Mouse (Mus musculus) Muller cell, postnatal 12 days (primary cell): Measurements from ENCODE around the gene Palm2.

ENCODE experiments used
- DNase-seq: peaks from one replicate; pipeline ENCODE4 v3.0.0-alpha.2; 2015; ENCODE audit errors: inconsistent ontology term

Palm2 gene

DNA sequence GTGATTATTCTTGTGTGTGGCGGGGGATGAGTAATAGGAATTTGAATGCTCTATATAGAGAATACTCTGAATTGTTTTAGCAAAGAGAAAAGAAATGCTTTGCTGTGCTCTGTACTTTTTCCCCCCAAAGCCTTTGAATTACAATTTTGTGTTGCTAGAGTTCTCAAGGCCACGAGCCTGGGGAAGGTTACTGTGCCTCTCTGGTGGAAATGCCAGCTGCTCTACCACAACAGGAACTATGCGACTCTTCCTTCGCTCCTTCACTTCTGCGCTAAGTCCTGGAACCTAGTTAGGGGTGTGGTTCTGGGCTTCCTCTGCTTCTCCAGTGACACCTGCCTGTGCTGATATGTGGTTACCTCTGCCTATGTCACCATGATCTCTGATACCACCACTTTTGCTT lies 178.7 kb downstream of the Palm2 start:
- no peak for DNase-seq

DNA sequence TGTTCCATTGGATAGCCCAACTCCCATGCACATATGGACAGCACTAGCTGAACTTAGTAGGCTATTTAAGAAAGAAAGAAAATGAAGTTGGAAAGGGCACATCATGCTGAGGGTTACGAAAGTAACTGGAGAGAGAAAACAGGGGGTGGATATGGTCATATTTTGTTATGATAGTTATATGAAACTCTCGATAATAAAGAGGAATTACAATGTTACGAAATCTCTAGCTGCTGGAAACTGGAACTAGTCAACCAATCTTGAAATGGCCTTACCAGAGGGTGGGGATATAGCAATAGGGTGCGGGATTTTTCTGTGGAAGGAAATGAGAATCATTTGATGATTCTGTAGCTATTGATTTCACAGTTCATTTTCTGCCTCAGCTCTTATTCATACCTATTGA lies 180.6 kb downstream of the Palm2 start:
- no peak for DNase-seq

DNA sequence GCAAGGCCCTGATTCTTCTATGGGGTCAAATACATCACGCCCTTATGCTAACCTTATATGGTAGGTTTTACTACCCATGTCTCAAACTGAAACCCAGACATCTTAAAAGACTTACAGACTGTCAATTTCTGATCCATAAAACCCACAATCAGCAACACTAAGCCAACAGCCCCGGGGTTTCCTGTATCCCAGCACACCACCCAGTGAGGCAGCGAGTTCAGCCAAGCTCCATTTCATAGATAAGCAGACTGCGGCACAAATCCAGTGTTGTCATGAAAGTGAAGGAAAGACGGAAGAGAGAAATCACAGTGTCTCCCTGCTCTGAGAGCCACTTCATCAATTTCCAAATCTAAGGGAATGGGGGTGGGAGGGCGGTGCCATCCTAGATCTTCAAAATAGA lies 184.7 kb downstream of the Palm2 start:
- DNase-seq: no peak

DNA sequence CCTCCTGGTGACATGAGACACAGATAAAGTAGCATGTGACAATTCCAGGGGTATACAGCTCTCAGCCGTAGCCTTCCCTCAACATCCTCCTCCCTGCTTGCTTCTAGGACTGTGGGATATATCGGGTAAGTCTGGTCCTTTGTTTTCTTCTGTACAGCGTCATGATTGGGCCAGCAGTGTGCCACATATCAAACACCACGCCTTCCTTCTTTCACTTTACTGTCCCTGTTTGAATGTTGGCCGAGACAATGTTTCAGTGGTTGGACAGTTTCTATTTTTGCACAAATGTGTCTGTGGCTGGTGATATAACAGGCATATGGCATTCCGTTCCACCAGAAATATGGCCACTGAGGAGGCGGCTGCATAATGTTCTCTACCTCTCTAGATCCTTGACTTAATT lies 188.8 kb downstream of the Palm2 start:
- no peak for DNase-seq

DNA sequence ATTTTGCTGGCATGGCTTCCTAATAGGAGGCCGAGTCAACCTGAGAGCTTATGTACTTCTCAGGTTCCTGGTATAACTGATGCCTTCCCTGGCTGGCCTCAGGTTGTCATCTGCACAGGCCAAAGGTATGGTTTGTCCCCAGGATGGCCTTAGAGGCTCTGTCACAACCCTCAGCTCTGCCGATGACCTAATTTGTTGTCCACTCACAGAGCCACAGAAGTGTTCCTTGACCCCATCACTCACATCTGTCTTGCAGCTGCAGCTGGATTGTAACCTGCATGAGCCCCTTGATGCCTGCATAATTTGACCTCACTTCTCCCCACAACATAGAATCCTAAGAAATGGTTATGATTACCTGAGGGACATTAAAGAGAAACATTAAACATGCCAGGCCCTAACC lies 190.8 kb downstream of the Palm2 start:
- no peak for DNase-seq

DNA sequence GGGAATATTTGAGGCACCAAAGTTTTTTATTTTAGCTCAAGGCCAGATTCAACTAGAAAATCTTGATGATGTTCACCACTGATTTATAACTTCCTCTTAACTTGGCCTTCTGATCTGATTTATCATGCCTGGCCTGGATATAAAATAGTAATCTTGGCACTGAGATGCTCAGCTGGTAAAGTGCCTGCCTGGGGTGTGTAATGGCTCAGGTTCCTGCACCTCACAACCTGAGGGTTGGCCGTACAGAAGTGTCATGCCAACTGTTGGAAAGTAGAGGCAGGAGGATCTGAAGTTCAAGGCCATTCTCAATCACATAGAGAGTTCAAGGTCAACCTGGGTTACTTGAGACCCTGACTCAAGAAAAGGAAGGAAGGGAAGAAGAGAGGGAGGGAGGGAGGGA lies 191.3 kb downstream of the Palm2 start:
- DNase-seq: no peak

DNA sequence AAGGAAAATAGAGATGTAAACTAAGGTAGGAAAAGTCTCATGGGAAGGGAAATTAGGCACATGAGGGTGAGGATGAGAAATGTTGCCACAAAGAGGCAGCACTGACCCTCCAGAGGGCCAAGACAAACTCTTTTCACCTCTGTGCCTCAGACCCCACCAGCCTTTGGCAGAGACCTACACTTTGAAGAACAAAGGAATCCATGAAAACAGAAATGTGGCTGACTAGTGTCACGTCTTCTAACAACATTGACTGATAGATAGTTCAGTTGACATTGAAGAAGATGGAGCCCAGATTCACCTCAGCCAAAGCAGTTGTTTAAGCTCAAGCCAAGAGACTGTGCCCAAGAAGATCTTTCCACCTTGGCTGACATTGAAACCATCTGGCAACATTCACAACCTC lies 191.7 kb downstream of the Palm2 start:
- no peak for DNase-seq

DNA sequence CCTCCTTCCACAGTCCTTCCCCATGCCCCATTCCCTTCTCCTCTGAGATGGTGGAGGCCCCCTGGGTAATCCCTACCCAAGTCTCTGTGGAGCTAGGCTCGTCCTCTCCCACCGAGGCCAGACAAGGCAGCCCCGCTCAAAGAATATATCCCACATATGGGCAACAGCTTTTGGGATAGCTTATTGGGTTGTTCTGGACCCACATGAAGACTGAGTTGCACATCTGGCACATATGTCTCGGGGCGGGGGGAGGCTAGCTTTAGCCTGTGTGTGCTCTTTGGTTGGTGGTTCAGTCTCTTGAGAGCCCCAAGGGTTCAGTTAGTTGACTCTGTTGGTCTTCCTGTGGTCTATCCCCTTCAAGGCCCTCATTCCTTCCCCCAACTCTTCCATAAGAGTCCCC lies 192.9 kb downstream of the Palm2 start:
- no peak for DNase-seq

DNA sequence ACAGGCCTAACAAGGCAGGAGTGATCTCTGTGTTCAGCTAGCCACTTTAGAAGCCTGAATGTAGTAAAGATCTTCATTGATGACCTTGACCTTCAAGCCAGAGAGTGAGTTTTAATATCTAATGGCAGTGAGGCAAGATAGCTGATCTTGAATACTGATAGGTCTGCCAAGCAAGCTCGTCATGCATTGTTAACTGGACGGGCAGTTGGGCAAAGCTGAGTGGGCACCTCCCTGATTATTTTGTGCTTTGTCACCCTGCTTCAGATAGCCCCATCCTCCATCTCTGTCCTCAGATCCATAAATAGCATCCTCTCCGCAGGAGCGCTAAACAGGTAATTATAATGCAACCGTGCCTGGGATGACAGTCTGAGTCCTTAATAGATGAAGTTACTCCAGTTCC lies 198.3 kb downstream of the Palm2 start:
- DNase-seq: no peak

DNA sequence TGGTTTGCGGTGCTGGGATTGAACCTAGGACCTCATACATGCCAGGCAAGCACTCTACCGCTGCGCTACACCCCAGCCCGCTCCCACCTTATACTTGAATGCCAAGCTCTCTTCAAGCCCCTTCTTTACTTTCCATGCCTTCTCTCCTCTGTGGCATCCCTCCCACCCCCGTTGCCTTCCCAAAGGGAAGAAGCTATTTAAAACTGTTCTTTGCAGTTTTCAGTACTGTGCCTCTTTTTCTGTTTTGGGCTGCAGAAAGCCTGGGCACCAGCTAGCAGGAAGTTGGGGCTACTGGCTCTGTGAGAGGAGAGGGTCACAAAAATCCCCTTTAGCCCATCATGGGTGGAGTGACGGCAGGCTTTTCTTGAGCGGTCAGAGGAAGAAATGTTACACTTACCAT lies 199.0 kb downstream of the Palm2 start:
- no peak for DNase-seq

DNA sequence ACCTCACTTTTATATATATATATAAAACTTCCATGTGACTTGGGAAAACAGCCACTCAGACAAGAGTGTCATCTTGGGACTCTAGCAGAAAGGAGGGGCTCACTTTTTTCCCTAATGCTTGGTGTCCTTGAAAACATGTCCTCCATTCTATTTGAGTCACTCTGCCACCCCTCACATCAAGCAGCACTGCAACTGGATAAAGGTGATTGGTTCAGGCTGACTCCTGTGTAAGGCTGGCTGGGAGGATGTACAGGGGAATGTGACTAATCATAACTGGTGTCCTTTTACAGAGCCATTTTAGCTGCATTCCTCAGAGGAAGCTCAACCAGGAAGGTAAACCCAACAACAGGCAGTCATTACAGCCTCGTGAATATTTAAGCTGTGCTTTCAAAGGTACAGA lies 200.9 kb downstream of the Palm2 start:
- DNase-seq: no peak

DNA sequence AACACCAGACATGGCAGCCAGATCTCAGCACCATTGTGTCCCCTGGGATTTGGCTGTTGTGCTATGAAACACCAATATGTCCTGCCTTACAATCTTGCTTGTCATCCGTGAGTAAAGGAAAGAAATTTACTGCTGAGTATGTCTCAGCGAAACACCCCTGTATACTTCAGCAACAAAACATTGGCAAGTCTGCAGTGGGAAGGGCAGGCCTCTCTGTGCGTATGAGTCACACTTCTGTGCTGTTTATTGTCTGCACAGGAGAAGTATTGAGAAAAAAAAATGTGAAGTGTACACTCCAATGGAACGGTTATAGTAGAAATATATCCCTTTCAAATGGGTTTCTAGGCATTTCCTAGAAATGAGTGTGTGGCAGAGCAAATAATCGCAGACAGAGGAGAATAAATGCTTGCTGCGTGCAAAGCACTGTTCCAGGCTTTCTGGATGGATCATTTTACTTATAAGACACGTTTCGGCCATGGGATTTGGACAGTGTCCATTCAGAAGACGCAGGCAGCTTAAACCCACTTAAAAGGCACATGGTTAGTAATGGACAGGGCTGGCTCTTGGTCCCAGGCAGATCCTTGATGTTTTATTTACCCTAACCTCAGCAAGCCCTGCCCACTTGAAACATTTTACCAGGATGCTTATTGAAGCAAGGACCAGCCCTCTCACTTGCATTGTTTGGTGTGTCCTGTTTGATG lies 202.9 kb downstream of the Palm2 start:
- DNase-seq: peak; percentile 30

DNA sequence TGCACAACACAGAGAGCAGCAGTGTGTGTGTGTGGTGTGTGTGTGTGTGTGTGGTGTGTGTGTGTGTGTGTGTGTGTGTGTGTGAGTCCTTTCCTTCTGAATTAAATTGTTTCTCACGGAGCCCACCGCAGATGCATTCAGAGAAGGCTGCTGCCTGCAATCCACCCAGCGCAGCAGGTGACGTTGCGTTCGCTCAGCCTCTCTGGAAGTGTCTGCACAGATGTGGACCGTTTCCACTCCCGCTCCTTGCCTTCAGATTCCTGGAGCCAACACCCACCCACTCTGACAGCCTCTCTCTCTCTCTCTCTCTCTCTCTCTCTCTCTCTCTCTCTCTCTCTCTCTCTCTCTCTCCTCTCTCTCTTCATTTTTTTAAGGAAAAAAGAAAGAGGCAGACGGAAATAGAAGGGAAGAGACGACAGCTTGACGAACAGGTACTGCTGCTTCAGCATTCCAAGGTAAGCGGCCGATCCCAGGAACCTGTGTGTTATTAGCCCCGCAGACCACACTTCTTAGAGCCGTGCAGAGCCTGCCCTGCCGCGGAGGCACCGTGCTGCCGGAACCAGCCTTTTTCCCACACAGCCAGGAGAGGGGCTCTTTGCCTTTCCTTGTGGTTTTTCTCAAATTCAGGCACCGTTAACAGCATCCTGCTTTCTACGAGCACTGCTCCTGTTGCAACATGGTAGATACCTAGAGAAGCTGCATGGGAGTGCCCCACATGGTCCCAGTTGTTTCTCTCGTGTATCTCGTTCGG lies 203.8 kb downstream of the Palm2 start:
- DNase-seq: peak; percentile 39

DNA sequence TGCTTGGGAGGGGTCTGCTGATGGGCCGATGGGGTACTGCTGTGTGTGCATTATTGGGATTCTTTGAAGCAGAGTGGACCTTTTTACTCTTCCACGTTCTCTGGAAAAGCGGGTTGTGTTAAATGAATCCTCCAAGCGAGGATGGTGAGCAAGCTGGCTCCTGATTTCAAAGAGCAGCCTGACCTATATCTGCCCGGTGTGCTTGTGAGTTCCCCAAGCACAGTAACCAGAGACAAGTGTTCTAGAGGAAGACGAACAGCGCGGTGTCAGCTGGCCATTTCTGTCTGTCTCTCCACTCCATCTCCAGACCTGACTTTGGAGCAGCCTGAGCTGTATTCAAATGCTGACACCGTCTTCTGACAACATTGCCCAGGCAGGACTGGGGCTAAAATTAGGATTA lies 204.9 kb downstream of the Palm2 start:
- no peak for DNase-seq

DNA sequence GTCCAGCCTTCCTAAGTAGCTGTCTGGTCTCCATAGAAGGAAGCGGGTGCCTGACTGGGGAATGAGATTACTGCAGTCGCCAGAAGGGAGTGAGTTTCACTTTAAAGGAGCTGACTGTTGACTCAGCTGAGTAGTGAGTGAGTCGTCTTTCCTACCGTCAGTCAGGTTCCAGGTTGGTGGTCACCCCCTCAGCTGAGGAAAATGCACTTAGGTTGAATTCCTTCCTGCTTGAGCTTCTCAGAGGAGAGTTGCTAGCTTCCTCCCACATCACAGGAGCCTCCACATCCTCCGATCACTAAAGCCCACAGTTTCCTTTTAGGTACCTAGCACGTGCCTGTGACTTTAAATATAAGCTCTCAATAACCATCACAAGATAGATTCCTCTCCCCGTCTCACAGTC lies 206.2 kb downstream of the Palm2 start:
- DNase-seq: no peak

DNA sequence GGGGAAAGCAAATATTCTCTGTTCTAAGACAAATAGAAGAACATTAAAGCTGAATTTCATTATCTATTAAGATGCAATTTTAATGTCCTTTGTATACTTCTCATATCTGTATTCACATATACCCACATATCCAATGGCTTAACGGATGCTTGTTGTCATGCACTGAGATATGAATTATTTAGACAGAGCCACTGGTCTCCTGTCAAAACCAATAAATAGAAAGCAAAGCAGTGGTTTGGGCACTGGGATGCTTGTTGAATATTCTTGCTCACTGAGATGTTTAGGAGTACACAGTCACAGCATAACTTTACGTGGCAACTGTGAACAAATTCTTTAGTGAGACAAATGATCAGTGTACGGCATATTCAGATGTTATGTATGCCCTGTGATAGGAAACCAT lies 206.9 kb downstream of the Palm2 start:
- no peak for DNase-seq

DNA sequence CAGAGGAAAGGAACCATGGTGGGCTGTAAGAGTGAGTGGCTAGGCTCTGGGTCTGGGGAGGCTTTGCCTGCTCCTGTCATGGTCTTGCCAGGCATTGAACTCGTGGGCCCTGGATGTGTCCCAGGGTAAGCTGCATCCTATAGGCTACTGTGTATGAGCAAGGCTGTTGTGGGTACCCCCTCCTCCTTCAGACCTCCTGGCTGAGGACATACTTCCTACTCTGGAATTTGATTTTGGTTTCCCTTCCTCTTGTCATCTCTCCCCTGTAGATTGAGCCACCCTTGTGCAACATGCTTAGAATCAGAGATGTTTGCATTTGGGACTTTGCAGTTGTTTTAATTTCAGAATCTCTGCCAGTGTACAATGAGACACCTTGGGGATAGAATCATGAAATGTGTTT lies 216.9 kb downstream of the Palm2 start:
- DNase-seq: no peak

DNA sequence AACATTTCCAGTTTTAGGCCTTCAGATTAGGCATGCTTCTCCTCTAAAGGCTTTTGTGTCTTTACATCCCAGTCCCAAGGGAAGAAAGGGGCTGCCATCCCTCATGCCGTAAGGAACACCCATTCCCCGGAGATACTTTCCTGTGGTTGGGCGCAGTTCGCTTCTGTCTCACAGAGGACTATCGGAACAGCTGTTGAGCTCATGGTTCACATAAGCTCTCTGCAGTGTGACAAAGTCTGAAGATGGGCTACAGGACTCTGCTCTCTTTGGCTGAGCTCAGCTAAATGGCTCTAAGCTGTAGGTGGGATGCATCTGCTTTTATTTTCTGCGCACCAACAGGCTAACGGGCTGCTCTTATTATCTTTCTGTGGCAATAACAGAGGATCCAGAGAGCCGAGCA lies 217.5 kb downstream of the Palm2 start:
- DNase-seq: no peak

DNA sequence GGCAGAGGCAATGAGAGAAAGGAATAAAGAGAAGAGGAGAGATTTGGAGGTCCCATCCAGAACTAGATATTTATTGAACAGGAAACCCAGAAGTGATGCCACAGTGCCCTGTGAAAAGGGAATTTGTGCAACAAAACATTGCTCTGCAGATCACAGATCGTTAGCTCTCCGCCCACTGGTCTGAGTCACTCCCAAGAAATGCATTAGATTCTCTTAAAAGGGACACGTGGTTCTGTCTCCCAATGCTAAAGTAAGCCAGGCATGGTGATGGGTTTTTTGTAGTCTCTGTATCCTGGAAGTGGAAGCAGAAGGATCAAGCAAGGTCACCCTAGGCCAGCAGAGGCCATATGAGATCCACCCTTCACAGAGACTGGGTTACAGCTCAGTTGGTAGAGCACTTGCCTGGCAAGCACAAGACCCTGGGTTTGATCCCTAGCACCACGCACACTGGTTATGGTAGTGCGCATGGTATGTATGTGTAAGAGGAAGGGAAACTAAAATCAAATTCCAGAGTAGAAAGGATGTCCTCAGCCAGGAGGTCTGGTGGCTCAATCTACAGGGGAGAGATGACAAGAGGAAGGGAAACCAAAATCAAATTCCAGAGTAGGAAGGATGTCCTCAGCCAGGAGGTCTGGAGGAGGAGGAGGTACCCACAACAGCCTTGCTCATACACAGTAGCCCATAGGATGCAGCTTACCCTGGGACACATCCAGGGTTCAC lies 218.3 kb downstream of the Palm2 start:
- peak; percentile 81 for DNase-seq

DNA sequence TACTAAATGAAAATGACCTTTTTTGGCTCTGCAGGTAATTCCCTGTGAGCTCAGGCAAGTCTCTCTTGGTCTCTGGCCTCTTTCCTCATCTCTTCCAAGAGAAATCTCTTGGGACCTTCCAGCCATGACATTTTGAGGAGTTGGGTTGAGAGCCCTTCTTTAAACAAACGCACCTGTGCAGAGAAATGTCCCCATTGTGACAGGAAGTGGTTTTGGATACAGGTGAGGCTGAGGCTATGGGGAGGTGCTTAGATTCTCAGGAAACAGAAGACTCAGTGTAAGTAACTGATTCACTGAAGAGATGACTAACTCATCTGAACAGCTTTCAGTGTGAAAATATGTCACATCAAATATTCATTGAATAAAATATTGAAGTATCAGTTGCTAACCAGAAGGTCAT lies 221.9 kb downstream of the Palm2 start:
- no peak for DNase-seq

DNA sequence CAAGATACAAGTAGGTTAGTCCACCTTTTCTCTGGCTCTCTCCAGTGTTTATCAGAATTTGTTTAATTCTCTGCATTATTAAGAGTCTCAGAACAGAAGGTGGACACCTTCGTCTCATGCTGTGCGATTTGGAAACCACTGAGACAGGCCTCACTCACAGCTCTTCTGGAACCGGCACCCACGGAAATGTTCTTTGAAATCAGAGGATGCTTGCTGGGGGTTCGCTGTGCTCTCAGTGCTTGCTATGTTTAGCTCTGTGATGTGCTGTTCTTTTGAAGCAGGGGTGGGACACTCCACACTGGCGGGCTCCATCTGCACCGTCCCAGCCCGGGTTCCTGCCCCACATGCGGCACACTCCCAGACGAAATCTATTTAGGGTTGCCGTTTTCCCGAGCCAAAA lies 222.3 kb downstream of the Palm2 start:
- no peak for DNase-seq

DNA sequence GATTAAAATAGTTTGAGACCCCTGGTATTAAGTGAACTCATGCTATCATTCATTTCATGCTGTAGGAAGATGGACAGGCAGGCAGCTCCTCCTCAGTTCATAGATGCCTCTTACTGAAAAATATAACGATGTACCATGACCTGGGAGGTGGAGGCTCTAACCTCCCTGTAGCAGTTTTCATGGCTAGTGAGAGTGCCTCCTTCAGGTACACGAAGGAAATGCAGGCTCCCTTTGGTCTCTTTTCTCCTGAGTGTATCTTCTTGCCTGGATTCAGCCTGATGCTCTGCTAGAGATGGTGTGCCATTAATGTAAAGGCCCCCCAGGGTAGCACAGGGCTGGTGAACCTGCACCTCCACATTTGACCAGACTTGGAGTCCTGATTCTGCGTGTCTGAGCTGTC lies 222.8 kb downstream of the Palm2 start:
- no peak for DNase-seq

DNA sequence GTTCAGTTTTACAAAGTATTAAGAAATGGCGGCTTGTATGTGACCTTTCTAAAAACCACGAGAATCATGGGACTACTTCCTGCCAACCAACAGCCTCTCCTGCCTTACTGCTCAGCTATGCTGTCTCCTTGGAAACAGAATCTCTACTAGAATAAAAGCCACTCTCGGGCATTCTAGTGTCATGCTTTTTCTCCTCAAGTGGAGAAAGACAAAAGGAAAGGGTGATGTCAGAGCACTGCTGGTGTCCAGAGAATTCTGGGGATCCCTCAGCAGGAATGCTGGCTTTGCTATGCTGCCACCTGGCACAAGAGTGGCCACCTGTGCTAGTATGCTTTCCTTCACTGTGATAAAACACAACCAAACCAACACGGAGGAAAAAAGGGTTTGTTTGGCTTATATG lies 226.4 kb downstream of the Palm2 start:
- DNase-seq: peak; percentile 94
